Mouse (Mus musculus) hindbrain, embryonic 16.5 days (tissue): ENCODE data around the gene Tbx4. TPM values are rescaled to one million over a fixed set of nuclear protein-coding genes. Genes with fewer than 3 reads are reported as not detected.

ENCODE experiments used
- ATAC-seq: fragments of 200-750 bp; cut with Nextera tagmentation; 2 replicates; pipeline ENCODE4 v1.8.0; 2017; ENCODE audit warnings: moderate TSS enrichment, moderate library complexity
- H3K27ac ChIP-seq: fragments of 300-500 bp; sonication (generic); 2 replicates; pipeline ENCODE4 v1.5.1; 2014; ENCODE audit warnings: low read depth, mild to moderate bottlenecking, control low read depth, low read length, moderate library complexity
- H3K27me3 ChIP-seq: fragments of 300-500 bp; sonication (generic); replicated peaks from 2 replicates; pipeline ENCODE4 v1.6.1; 2014; ENCODE audit warnings: low read length; ENCODE audit not compliant: control insufficient read depth, insufficient read depth
- H3K36me3 ChIP-seq: fragments of 300-500 bp; sonication (generic); 2 replicates; pipeline ENCODE4 v1.6.1; 2014; ENCODE audit warnings: mild to moderate bottlenecking, low read length, moderate library complexity, mixed read lengths; ENCODE audit not compliant: control insufficient read depth, insufficient read depth
- H3K4me1 ChIP-seq: fragments of 300-500 bp; sonication (generic); 2 replicates; pipeline ENCODE4 v1.6.1; 2014; ENCODE audit warnings: low read depth, low read length; ENCODE audit not compliant: control insufficient read depth, insufficient read depth
- H3K4me2 ChIP-seq: fragments of 300-500 bp; sonication (generic); 2 replicates; pipeline ENCODE4 v1.6.1; 2014; ENCODE audit warnings: mild to moderate bottlenecking, low read length, control low read depth, moderate library complexity
- H3K4me3 ChIP-seq: fragments of 300-500 bp; sonication (generic); 2 replicates; pipeline ENCODE4 v1.5.1; 2014; ENCODE audit warnings: mild to moderate bottlenecking, low read length, control low read depth, moderate library complexity
- H3K9ac ChIP-seq: fragments of 300-500 bp; sonication (generic); 2 replicates; pipeline ENCODE4 v1.6.1; 2014; ENCODE audit warnings: low read depth, mild to moderate bottlenecking, control low read depth, low read length, moderate library complexity
- H3K9me3 ChIP-seq: fragments of 300-500 bp; sonication (generic); 2 replicates; pipeline ENCODE4 v1.6.1; 2014; ENCODE audit warnings: mild to moderate bottlenecking, low read length, moderate library complexity; ENCODE audit not compliant: control insufficient read depth
- WGBS: fragments of 180-500 bp; shearing (Covaris S2); extraction: QIAGEN DNeasy Blood & Tissue Kit; methylation state at CpG from one replicate; pipeline ENCODE4 v1.1.7; 2014; 5-methylcytosine and 5-hydroxymethylcytosine counted together
- polyA plus RNA-seq: library from polyadenylated mRNA; unstranded; fragments of >200 nt; fragmentation: Nextera tagmentation; extraction: Ambion mirVana; gene quantifications from 2 replicates; pipeline ENCODE4 v1.2.1, GENCODE M21; 2015

Tbx4 gene
- polyA plus RNA-seq, 1 experiment from 2014 or later = 0.40 TPM

DNA sequence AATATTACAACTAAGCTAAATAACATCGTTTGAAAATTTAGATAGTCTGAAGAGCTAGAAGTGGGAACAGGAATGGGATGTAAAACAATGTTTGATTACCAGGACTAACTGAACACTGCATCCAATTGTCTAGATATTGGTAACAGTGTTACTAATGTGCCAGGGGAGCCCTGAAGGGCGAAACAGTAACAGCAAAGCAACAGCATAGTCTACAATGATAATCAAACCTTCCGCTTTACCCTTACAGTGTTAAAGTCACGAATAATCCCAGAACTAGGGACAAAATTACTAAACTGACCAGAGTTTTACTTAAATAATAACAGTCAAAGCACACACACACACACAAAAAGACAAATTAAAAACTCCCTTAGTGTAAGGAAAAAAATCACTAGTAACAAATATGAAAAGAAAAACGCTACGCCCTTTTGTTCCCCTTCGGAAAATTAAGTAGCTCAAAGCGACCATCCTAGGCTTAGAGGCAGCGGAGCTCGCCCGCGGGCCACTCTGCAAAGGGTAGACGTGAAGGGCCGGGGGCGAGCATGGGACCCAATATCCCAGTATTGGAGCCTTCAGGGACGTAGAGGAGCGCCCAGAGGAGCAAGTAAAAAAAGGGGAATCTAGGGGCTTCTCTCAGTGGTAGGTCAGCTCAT lies 1.7 kb downstream of the Tbx4 start:
- Histone ChIP-seq H3K27ac (no peak overlapping the region), H3K36me3 (no peaks in the 10 kb centered on the region), H3K9ac (no peak overlapping the region), H3K27me3 (peaks cover 65% of the 10 kb centered on the region), H3K4me2 (no peak overlapping the region), H3K9me3 (no peaks in the 10 kb centered on the region), H3K4me1 (no peaks in the 10 kb centered on the region), H3K4me3 (no peak overlapping the region)
- ATAC-seq = no peak
- WGBS = 2% methylated on average over 17 of the region's 17 CpGs

DNA sequence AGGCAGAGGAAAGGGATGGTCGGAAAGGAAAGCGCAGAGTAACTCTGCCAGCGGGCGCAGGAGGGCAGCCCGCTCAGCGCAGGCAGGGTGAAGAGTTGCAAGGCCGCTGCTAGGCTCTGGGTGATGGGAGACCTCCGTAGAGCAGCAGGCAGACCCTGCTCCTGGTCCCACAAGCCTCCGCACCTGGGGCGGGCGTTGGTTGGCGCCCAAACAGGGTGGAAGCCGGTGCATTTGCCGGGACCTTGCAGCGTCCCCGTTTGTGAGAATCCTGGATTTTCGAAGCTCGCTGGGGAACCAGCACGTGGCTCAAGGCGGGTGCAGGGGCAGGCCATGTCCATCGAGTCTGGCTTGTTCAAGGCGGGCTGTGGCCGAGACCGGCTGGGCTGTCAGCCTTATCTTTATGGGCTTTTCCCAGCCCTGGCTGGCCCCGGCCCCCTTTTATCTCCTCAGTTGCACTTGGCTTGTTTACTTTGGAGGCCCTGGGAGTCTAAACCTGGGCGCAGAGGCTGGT lies 2.3 kb downstream of the Tbx4 start:
- WGBS = 2% methylated on average over 26 of the region's 26 CpGs
- Histone ChIP-seq H3K27ac (no peak overlapping the region), H3K36me3 (no peaks in the 10 kb centered on the region), H3K4me1 (no peaks in the 10 kb centered on the region), H3K4me3 (no peak overlapping the region), H3K27me3 (peaks cover 70% of the 10 kb centered on the region), H3K9ac (no peak overlapping the region), H3K4me2 (no peak overlapping the region), H3K9me3 (no peaks in the 10 kb centered on the region)
- no peak for ATAC-seq

DNA sequence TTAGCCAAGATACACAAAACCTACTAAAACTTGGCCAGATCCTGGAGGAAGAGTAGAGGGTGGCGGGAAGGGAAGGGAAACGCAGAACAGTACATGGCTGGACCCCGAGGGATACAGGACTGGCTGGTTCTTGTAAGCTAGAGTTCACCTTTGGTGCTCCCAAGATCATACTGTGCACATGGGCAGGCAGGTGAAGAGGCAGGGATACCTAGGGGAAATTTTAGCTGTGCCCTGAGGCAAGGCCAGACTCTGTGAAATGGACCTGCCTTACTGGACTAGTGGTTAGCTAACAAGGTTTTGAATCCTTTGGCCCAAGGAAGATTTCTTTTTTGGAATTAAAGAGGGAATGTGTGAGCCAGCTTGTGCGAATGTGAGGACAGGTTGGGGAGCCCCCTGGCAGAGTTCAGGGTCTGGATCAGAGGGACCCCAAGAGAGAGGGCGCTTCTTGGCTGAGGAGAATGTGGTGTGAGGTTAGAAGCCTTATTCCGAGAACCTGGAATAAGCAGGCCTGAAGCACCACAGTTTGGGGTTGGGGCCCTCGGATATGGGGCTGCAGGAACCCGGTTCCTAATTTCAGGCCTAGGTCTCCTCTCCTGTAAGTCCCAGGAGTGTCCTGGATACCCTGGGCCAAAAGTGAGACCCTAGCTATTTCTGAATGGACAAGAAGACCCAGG lies 3.0 kb downstream of the Tbx4 start:
- 18% methylated on average over 8 of the region's 8 CpGs for WGBS

DNA sequence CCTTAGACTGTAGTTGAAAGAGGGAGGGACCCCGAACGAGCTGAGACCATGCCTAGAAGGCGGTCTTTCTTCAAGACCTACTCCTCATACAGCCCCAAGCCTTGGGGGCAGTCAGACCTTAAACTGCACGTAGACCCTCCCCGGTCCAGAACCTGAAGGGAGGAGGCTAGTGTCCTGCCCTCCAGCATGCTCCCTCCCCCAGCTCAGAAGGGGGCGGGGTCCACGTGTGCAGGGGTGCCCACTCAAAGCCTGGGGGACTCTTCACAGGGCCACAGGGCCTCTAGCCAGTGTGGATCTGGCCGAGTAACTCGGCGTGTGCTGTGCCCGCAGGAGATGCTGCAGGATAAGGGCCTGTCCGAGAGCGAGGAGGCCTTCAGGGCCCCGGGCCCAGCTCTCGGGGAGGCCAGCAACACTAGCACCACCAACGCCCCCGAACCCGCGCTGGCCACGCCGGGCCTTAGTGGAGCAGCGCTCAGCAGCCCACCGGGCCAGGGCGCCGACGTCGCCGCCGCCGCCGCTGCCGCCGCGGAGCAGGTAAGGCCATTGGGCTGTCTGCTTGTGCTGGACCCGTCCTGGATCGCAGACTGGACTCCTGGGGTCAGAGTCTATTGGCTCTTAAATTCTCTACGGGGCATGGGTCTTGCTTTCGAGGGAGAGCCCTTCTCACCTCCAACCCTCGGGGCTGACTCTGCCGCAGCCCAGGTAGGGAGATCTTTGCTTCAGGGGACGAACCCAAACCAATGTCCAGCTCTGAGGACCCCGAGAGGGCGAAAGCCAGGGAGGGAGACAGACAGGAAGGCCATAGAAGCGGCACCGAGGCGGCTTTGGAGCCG lies 3.7 kb downstream of the Tbx4 start:
- no peak overlapping the region for H3K4me3 ChIP-seq
- WGBS = 3% methylated on average over 41 of the region's 47 CpGs
- H3K36me3 ChIP-seq = no peaks in the 10 kb centered on the region
- no peaks in the 10 kb centered on the region for H3K9me3 ChIP-seq
- H3K9ac ChIP-seq = no peak overlapping the region
- H3K27me3 ChIP-seq = peaks cover 67% of the 10 kb centered on the region
- ATAC-seq = no peak
- H3K4me1 ChIP-seq = peaks cover under 1% of the 10 kb centered on the region; the same call in 1 of the 2 replicates
- no peak overlapping the region for H3K27ac ChIP-seq
- H3K4me2 ChIP-seq = no peak overlapping the region

More for the DNA sequence above, 3.0 kb downstream of the Tbx4 start:
- Histone ChIP-seq H3K27ac (no peak overlapping the region), H3K4me2 (no peak overlapping the region), H3K4me3 (no peak overlapping the region), H3K4me1 (no peaks in the 10 kb centered on the region), H3K27me3 (peaks cover 73% of the 10 kb centered on the region), H3K9ac (no peak overlapping the region), H3K9me3 (no peaks in the 10 kb centered on the region), H3K36me3 (no peaks in the 10 kb centered on the region)
- no peak for ATAC-seq

DNA sequence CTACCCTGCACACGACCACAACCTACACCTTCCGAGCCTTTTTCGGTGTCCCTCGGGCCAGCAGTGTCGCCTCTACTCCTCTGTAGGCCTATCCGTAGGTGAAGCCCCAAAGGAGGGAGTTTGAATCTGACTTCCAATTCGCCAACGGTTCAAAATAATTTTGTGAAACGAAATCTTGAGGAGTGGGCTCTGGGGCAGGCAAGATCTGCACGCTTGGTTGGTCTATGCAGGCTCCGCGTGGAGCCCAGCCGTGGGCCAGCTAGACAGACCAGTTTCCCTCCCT lies 4.3 kb downstream of the Tbx4 start:
- Histone ChIP-seq H3K27me3 (peaks cover 65% of the 10 kb centered on the region), H3K9ac (no peak overlapping the region), H3K36me3 (no peaks in the 10 kb centered on the region), H3K4me3 (no peak overlapping the region), H3K27ac (no peak overlapping the region), H3K9me3 (no peaks in the 10 kb centered on the region), H3K4me1 (peaks cover 3% of the 10 kb centered on the region; the same call in 1 of the 2 replicates), H3K4me2 (no peak overlapping the region)
- no peak for ATAC-seq
- 5% methylated on average over 13 of the region's 13 CpGs for WGBS

DNA sequence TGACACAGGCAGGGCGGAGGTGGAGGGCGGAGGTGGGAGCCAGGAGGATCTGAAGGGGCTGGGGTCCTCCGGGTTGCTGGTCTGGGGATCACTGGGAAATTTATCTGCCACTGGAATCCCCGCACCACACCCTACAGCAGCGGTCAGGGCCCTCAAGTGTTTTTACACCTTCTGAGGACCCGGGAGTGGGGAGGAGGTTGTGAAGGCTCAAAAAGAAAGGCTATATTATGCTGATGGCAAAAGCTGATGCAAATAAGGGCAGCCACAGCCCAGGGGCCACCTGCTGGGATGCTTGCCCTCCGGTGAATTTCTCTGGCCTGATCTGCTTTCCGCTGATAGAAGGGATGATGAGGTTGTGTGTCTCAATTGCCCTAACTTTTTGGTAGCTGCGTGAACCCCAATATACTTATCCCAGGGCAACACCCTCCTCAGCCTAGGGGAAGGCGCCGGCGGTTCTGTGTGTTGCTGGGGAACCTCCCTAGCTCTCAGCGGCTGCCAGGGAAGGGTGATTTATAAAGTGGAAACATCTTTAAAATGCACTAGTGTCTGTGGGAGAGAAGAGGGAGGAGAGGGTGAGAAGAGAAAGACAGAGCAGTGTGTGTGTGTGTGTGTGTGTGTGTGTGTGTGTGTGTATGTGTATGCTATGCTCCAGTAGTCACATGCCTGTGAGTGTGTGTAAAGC lies 4.9 kb downstream of the Tbx4 start:
- H3K27ac ChIP-seq = no peak overlapping the region
- WGBS = under 1% methylated on average over 13 of the region's 13 CpGs
- H3K4me2 ChIP-seq = no peak overlapping the region
- no peaks in the 10 kb centered on the region for H3K36me3 ChIP-seq
- peaks cover 65% of the 10 kb centered on the region for H3K27me3 ChIP-seq
- H3K9ac ChIP-seq = no peak overlapping the region
- H3K9me3 ChIP-seq = no peaks in the 10 kb centered on the region
- no peak overlapping the region for H3K4me3 ChIP-seq
- H3K4me1 ChIP-seq = peaks cover 3% of the 10 kb centered on the region; the same call in 1 of the 2 replicates
- no peak for ATAC-seq

DNA sequence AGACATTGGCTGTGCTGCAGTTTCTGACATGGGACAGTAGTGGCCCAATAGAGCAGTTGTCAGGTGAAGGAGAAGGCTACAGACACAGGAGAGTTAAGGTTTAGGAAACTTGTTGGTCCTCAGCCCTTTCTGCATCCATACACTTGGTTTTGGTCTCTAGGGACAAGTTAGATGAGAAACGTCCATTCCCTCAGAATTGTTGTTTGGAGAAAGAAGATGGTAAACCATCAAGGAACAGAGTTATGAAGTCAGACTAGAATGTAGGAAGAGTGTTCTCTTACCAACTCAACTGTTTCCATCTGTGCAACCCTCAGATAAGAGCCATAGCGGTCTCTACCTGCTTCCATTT lies 5.4 kb downstream of the Tbx4 start:
- no peaks in the 10 kb centered on the region for H3K9me3 ChIP-seq
- H3K36me3 ChIP-seq = no peaks in the 10 kb centered on the region
- H3K27ac ChIP-seq = no peak overlapping the region
- no peak overlapping the region for H3K4me3 ChIP-seq
- 9% methylated on average over 2 of the region's 2 CpGs for WGBS
- H3K4me2 ChIP-seq = no peak overlapping the region
- H3K4me1 ChIP-seq = peaks cover 3% of the 10 kb centered on the region; the same call in 1 of the 2 replicates
- peaks cover 64% of the 10 kb centered on the region for H3K27me3 ChIP-seq
- H3K9ac ChIP-seq = no peak overlapping the region
- no peak for ATAC-seq

DNA sequence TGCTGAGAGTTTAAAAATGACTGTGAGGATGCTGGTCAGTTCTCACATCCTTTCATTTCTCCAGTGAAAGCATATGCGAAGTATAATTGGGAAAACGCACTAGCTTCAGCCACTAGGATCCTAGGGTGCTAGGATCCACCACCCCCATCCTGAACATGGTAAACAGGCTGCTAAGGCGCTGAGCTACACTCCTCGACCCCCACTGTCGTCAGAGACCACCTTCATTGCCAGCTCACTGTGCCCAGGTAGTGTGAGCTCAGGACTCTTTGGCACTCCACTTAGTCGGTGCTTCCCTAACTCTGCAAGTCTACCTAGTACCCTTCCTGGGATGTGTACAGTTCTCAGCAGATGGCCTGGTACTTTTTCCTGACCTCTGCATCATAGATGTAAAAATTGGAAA lies 6.5 kb downstream of the Tbx4 start:
- H3K4me1 ChIP-seq = peaks cover 3% of the 10 kb centered on the region; the same call in 1 of the 2 replicates
- no peaks in the 10 kb centered on the region for H3K36me3 ChIP-seq
- no peak for ATAC-seq
- H3K9ac ChIP-seq = no peak overlapping the region
- no peak overlapping the region for H3K27ac ChIP-seq
- H3K4me3 ChIP-seq = no peak overlapping the region
- 5% methylated on average over 6 of the region's 6 CpGs for WGBS
- H3K9me3 ChIP-seq = no peaks in the 10 kb centered on the region
- H3K27me3 ChIP-seq = peaks cover 74% of the 10 kb centered on the region
- no peak overlapping the region for H3K4me2 ChIP-seq
